Mouse (Mus musculus): ENCODE results near the gene Rfesd.

DNA sequence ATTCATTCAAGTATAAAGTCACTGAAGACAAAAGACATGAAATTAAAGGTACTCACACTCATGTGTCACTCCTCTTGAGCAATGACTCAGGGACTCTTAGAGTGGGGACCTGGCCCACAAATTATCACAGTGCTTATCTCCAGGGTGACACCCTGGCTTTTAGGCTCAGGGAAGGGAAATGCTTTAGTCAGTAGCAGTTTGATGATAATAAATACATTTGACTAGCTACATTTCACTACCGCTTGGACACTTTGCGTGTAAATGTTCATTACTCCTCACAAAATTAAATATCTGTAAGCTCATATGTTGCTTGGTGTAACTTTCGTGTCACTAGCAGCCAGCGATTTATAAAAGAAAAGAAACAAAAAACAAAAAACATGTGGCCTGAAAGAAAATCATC, 1.1 kb downstream of the Rfesd start:
- TF ChIP-seq CTCF (IDR thresholded peaks at IDR 0.05; ENCODE audit: low read depth, low read length) (no peak), POLR2A (IDR thresholded peaks at IDR 0.05; ENCODE audit: borderline replicate concordance, low read depth, low read length) (no peak)

All from bone marrow macrophage, adult 2 months (primary cell).